Mouse (Mus musculus) spleen, adult 2 months (tissue): ENCODE results near the gene Mark3.

ENCODE experiments used
- CTCF ChIP-seq: fragments of 200-500 bp; IDR thresholded peaks from 2 replicates; pipeline ENCODE4 v1.5.1; 2011; ENCODE audit warnings: mild to moderate bottlenecking, inconsistent platforms; ENCODE audit not compliant: insufficient read depth, insufficient read length, insufficient replicate concordance; ENCODE audit errors: extremely low read depth
- POLR2A ChIP-seq: fragments of 200-500 bp; IDR thresholded peaks from 2 replicates; pipeline ENCODE4 v1.6.1; 2011; ENCODE audit warnings: low read depth, low read length, inconsistent platforms

GRCm38 (mm10) chr12:111692899-111693298, 118.6 kb downstream of the Mark3 start:
- TF ChIP-seq POLR2A = no peak
- no peak for TF ChIP-seq CTCF
